Mouse (Mus musculus) liver, adult 2 months (tissue): Measurements from ENCODE around the gene Meis2.

ENCODE experiments used
- CTCF ChIP-seq: fragments of 200-500 bp; IDR thresholded peaks from 2 replicates; pipeline ENCODE4 v1.5.1; 2011; ENCODE audit warnings: low read depth, low read length, control low read depth
- POLR2A ChIP-seq: fragments of 200-500 bp; IDR thresholded peaks from 2 replicates; pipeline ENCODE4 v1.6.1; 2011; ENCODE audit warnings: low read length, control low read depth; ENCODE audit not compliant: insufficient read depth; ENCODE audit errors: extremely low read depth

- TF ChIP-seq CTCF (no peak), POLR2A (no peak)
Observed at GRCm38 (mm10) chr2:116049710-116050109, 15.9 kb downstream of the Meis2 start.
